Mouse (Mus musculus) right cerebral cortex, postnatal 4 days (tissue): ENCODE measurements at regions not wholly inside any gene's neighbourhood (a gene's known extent, or its start where the extent isn't known, plus 50 kb on each side); places are given as distances from the start of the nearest gene placed in this dataset.

Experiments
- DNase-seq: peaks from one replicate; pipeline ENCODE4 v3.0.0-alpha.2; 2022

GRCm38 (mm10) chr4:142450884-142451283 lies 211.7 kb upstream of the Kazn start:
- DNase-seq = no peak

DNA sequence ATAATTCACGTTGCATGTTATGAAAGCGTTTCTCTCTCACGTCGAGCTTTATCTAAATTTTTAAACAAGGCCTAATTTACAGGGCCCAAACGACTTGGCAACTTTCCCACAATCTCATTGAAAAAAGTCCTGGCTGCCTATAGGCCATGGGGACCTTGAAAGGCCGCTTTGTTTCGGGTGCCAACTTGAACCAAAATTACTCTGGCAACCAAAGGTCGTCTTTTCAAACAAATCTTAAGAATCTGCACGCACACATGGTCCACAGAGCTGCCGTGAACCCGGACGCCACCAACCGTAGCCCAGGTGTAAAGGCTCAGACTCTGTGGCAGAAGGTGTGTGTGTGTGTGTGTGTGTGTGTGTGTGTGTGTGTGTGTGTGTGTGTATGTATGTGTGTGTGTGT lies 210.5 kb upstream of the Kazn start:
- DNase-seq = no peak

GRCm38 (mm10) chr4:142449198-142449702 lies 210.0 kb upstream of the Kazn start:
- no peak for DNase-seq

DNA sequence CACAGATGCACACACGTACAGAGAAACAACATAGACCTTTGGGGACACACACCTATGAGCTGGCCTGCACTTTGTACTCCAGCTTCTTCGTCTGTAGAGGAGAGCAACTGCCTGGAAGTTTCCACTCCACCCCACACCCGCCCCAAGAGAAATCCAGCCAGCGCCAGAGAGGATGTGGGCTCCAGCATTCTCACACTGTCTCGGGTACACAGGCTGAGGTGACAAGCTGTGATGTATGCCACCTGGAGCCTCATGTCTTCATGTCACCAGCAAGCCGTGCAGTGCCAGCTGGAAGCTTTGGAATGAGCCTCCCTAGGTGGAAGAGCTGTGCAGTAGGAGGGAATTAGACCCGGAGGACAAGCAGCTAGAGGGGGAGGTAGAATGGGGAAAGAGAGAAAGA lies 208.3 kb upstream of the Kazn start:
- no peak for DNase-seq

- no peak for DNase-seq
These were observed 201.8 kb upstream of the Kazn start for GRCm38 (mm10) chr4:142441045-142441444.

GRCm38 (mm10) chr4:142439450-142440183 lies 200.4 kb upstream of the Kazn start:
- no peak for DNase-seq

GRCm38 (mm10) chr4:142424596-142424995 lies 185.4 kb upstream of the Kazn start:
- DNase-seq = no peak

GRCm38 (mm10) chr4:142420427-142420826 lies 181.2 kb upstream of the Kazn start:
- no peak for DNase-seq

- DNase-seq = no peak
These were observed 175.7 kb upstream of the Kazn start for GRCm38 (mm10) chr4:142414874-142415273.

- DNase-seq = peak; percentile 37
These were observed 172.6 kb upstream of the Kazn start for GRCm38 (mm10) chr4:142411792-142412191.

GRCm38 (mm10) chr4:142410596-142411573 lies 171.7 kb upstream of the Kazn start:
- DNase-seq = peak; percentile 67

DNA sequence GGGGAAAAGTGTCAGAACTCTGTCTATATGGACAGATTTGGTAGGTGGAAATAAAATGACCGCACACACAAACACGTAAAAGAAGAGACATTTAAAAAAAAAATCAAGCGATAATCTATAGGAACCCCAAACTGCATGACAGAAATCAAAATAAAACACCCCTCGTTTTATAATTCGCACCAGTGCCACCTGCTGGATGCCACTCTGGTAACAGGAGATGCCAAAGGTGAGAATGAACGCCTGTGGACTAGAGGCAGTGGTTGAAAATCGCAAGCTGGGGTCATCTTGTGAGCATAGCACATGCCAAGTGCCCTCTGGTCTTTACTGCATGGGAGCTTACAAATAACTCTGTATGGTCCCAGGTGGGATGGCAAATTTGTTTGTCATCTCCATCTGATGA lies 158.7 kb upstream of the Kazn start:
- no peak for DNase-seq

- peak; percentile 48 for DNase-seq
These were observed 153.7 kb upstream of the Kazn start for GRCm38 (mm10) chr4:142392924-142393323.

DNA sequence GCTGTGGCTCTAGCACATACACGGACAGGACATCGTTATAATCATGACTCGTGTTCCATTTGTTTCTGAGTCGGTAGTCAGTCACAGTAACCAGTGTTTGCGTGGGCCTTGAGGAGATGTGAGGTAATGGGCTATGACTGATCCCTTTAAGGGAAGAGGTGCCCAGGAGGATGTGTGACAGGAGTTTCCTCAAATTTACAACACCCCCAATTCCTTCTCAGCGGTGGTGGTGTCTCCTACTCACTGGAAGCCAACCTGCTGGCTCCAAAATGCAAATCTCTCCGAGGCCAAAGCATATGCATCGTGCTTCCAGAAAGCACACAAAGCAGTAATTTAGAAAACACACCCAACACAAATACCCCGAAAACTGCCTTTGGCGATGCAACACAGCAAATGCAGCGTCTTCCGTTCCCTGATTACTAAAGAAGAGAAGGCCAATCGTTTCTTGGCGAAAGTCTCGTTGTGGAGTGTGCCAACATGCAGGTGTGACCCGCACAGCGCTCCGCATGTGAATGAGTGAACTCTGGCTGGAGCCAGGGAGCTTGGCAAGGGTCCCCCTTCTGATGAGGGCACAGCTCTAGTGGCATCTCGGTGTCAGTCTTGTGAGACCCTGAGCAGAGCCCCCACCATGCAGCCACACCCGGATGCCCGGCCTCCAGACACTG lies 151.5 kb upstream of the Kazn start:
- peak; percentile 25 for DNase-seq

- DNase-seq = no peak
These were observed 149.3 kb upstream of the Kazn start for GRCm38 (mm10) chr4:142388476-142388875.

GRCm38 (mm10) chr4:142381168-142381567 lies 142.0 kb upstream of the Kazn start:
- DNase-seq = peak; percentile 21

- no peak for DNase-seq
These were observed 139.3 kb upstream of the Kazn start for GRCm38 (mm10) chr4:142378452-142378851.

GRCm38 (mm10) chr4:142367774-142368173 lies 128.6 kb upstream of the Kazn start:
- DNase-seq = no peak

DNA sequence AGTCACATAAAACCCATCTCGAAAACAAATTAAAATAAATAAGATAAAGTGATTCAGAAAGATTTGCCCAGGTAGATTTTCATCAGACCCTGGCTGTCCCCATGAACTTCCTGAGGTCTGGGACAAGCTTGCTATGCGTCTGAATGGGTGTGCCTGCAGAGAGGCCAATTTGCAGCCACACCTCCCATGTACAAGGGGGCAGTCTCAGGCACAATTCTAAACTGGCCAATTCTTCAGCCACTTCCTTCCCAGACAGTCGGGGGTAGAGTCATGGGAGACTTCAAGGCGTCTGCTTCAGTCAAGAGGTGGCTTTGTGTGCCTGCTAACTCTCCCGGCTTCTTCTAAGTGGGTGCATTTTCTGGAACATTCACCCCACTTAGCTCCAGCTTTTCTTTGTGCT lies 122.9 kb upstream of the Kazn start:
- DNase-seq = no peak

DNA sequence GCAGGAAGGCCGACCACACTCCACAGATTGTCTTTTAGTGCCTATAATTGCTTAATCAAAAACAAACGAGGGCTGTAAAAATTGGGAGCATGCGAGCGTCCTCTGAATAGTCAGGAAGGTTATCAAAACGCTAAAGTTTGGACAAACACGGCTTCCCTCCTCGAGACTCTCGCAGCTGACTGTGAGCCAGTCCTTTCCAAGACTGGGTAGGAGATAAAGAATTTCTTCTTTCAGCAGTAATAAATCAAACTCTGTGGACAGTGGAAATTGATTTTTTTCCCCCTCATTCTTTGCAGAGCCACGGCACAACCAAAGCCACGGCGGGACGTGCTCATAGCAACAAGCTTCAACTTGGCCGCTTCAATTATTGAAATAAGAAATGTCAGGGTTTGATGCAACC lies 119.7 kb upstream of the Kazn start:
- no peak for DNase-seq

- no peak for DNase-seq
These were observed 116.2 kb upstream of the Kazn start for GRCm38 (mm10) chr4:142355387-142355786.

DNA sequence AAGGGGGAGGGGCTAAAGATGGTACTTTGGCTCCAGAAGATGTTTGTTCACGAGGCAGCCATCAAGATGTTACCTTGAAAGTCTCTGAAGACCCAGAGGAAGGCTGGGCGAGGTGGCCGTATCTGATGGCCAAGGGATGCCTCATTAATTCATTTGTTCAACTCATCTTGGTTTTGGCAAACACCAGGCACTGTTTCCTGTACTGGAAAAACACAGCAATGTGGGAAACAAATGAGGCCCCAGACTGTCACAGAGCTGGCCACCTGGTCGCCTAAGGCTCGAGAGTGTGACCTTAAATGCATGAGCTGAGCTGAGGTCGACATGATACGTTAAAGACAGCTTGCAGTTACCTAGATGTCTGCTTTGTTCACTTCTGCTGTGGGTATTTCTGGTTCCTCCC lies 114.3 kb upstream of the Kazn start:
- DNase-seq = no peak

DNA sequence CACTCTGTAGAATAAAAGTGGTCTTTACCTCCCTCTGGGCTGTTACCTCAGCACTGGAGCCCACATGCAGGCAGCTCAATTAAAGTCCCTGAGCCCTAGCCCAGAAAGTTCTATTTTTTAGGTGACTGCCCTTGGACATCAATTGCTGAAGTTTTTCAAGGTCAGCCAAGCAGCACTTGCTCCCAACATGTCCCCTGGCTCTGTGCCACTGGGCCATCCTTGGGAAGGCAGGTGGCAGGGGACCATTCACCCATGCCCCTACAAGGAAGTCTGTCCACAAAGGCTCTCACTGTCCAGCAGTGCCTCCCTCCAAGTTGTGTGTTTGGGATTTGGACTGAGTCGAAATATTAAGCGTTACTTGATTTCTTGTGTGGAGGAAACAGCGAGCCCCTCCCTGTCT lies 112.6 kb upstream of the Kazn start:
- DNase-seq = no peak
